Mouse (Mus musculus) kidney, embryonic 15.5 days (tissue): ENCODE results near the gene Hist1h2bj. TPM values are rescaled to one million over a fixed set of nuclear protein-coding genes. Genes with fewer than 3 reads are reported as not detected.

Experiments used
- ATAC-seq: fragments of 200-750 bp; cut with Nextera tagmentation; replicated peaks from 2 replicates; pipeline ENCODE4 v1.8.0; 2017; ENCODE audit warnings: moderate TSS enrichment; ENCODE audit not compliant: low FRiP score
- H3K27ac ChIP-seq: fragments of 300-500 bp; sonication (generic); 2 replicates; pipeline ENCODE4 v1.5.1; 2015; ENCODE audit warnings: mild to moderate bottlenecking, inconsistent platforms
- H3K27me3 ChIP-seq: fragments of 300-500 bp; sonication (generic); 2 replicates; pipeline ENCODE4 v1.6.1; 2015; ENCODE audit warnings: inconsistent platforms
- H3K36me3 ChIP-seq: fragments of 300-500 bp; sonication (generic); 2 replicates; pipeline ENCODE4 v1.6.1; 2015; ENCODE audit warnings: inconsistent platforms
- H3K4me1 ChIP-seq: fragments of 300-500 bp; sonication (generic); 2 replicates; pipeline ENCODE4 v1.6.1; 2015; ENCODE audit warnings: inconsistent platforms
- H3K4me2 ChIP-seq: fragments of 300-500 bp; sonication (generic); 2 replicates; pipeline ENCODE4 v1.6.1; 2015; ENCODE audit warnings: moderate library complexity, mild to moderate bottlenecking, inconsistent platforms
- H3K4me3 ChIP-seq: fragments of 300-500 bp; sonication (generic); replicated peaks from 2 replicates; pipeline ENCODE4 v1.5.1; 2015; ENCODE audit warnings: mild to moderate bottlenecking, inconsistent platforms
- H3K9ac ChIP-seq: fragments of 300-500 bp; sonication (generic); 2 replicates; pipeline ENCODE4 v1.6.1; 2015; ENCODE audit warnings: mild to moderate bottlenecking, inconsistent platforms
- H3K9me3 ChIP-seq: fragments of 300-500 bp; sonication (generic); replicated peaks from 2 replicates; pipeline ENCODE4 v1.6.1; 2016; ENCODE audit warnings: inconsistent platforms
- WGBS: fragments of 180-500 bp; shearing (Covaris S2); methylation state at CpG from one replicate; pipeline ENCODE4 v1.1.7; 2015; ENCODE audit warnings: mixed read lengths; 5-methylcytosine and 5-hydroxymethylcytosine counted together
- polyA plus RNA-seq: library from polyadenylated mRNA; unstranded; fragments of >200 nt; fragmentation: Nextera tagmentation; extraction: Ambion mirVana; gene quantifications from 2 replicates; pipeline ENCODE4 v1.2.1, GENCODE M21; 2015

Gene Hist1h2bj
- polyA plus RNA-seq, 1 experiment from 2014 or later = 19.2 TPM

- no peaks in the 10 kb centered on the region for H3K9me3 ChIP-seq
- H3K9ac ChIP-seq = peak overlapping the region; percentile 29
- peaks cover 37% of the 10 kb centered on the region for H3K27me3 ChIP-seq
- WGBS = under 1% methylated on average over 44 of the region's 44 CpGs
- no peak overlapping the region for H3K27ac ChIP-seq
- ATAC-seq = peak; percentile 54; the same call in 1 of the 2 replicates
- H3K4me1 ChIP-seq = peaks cover 5% of the 10 kb centered on the region; the same call in 1 of the 2 replicates
- H3K4me3 ChIP-seq = peak overlapping the region; percentile 55
- H3K36me3 ChIP-seq = no peaks in the 10 kb centered on the region
- H3K4me2 ChIP-seq = peak overlapping the region; percentile 79
These were observed 22.8 kb upstream of the Hist1h2bj start for GRCm38 (mm10) chr13:22019934-22020835.

- Histone ChIP-seq H3K4me1 (peaks cover 9% of the 10 kb centered on the region; the same call in 1 of the 2 replicates), H3K4me2 (peak overlapping the region; percentile 79), H3K36me3 (no peaks in the 10 kb centered on the region), H3K9ac (peak overlapping the region; percentile 30), H3K9me3 (no peaks in the 10 kb centered on the region), H3K4me3 (peak overlapping the region; percentile 55), H3K27ac (no peak overlapping the region), H3K27me3 (peaks cover 31% of the 10 kb centered on the region)
- WGBS = under 1% methylated on average over 8 of the region's 8 CpGs
- ATAC-seq = peak; percentile 82
These were observed 22.1 kb upstream of the Hist1h2bj start for GRCm38 (mm10) chr13:22020901-22021339.

- no peaks in the 10 kb centered on the region for H3K36me3 ChIP-seq
- WGBS = under 1% methylated on average over 11 of the region's 11 CpGs
- peak overlapping the region; percentile 79 for H3K4me2 ChIP-seq
- no peak overlapping the region; the same call in 1 of the 2 replicates for H3K27ac ChIP-seq
- peaks cover 25% of the 10 kb centered on the region for H3K27me3 ChIP-seq
- peak overlapping the region; percentile 30 for H3K9ac ChIP-seq
- no peaks in the 10 kb centered on the region for H3K9me3 ChIP-seq
- peak; percentile 41; the same call in 1 of the 2 replicates for ATAC-seq
- H3K4me1 ChIP-seq = peaks cover 12% of the 10 kb centered on the region; the same call in 1 of the 2 replicates
- peak overlapping the region; percentile 55 for H3K4me3 ChIP-seq
These were observed 21.4 kb upstream of the Hist1h2bj start for GRCm38 (mm10) chr13:22021581-22021980.

- H3K9me3 ChIP-seq = no peaks in the 10 kb centered on the region
- H3K27ac ChIP-seq = no peak overlapping the region; the same call in 1 of the 2 replicates
- peaks cover 12% of the 10 kb centered on the region; the same call in 1 of the 2 replicates for H3K4me1 ChIP-seq
- no peaks in the 10 kb centered on the region for H3K36me3 ChIP-seq
- H3K4me3 ChIP-seq = peak overlapping the region; percentile 55
- ATAC-seq = peak; percentile 55
- H3K27me3 ChIP-seq = peaks cover 25% of the 10 kb centered on the region
- peak overlapping the region; percentile 30 for H3K9ac ChIP-seq
- peak overlapping the region; percentile 79 for H3K4me2 ChIP-seq
- under 1% methylated on average over 9 of the region's 9 CpGs for WGBS
These were observed 20.8 kb upstream of the Hist1h2bj start for GRCm38 (mm10) chr13:22022241-22022640.

- 1% methylated on average over 35 of the region's 35 CpGs for WGBS
- Histone ChIP-seq H3K4me1 (peaks cover 23% of the 10 kb centered on the region), H3K4me2 (peak overlapping the region; percentile 71), H3K27me3 (no peaks in the 10 kb centered on the region), H3K36me3 (no peaks in the 10 kb centered on the region), H3K27ac (peak overlapping the region; percentile 67; the same call in 1 of the 2 replicates), H3K4me3 (peak overlapping the region; percentile 59), H3K9ac (peak overlapping the region; percentile 49), H3K9me3 (no peaks in the 10 kb centered on the region)
- ATAC-seq = no peak
These were observed 16.7 kb upstream of the Hist1h2bj start for GRCm38 (mm10) chr13:22026058-22027031.

- 1% methylated on average over 40 of the region's 40 CpGs for WGBS
- H3K4me1 ChIP-seq = peaks cover 28% of the 10 kb centered on the region
- H3K27me3 ChIP-seq = no peaks in the 10 kb centered on the region
- H3K4me2 ChIP-seq = peak overlapping the region; percentile 65
- H3K27ac ChIP-seq = peak overlapping the region; percentile 86
- ATAC-seq = peak; percentile 78
- no peaks in the 10 kb centered on the region for H3K9me3 ChIP-seq
- peak overlapping the region; percentile 53 for H3K4me3 ChIP-seq
- no peaks in the 10 kb centered on the region for H3K36me3 ChIP-seq
- peak overlapping the region; percentile 43; the same call in 1 of the 2 replicates for H3K9ac ChIP-seq
These were observed 14.1 kb upstream of the Hist1h2bj start for GRCm38 (mm10) chr13:22028673-22029460.

GRCm38 (mm10) chr13:22029928-22030327 is 13.1 kb upstream of the Hist1h2bj start:
- Histone ChIP-seq H3K9me3 (no peaks in the 10 kb centered on the region), H3K36me3 (no peaks in the 10 kb centered on the region), H3K9ac (no peak overlapping the region), H3K4me1 (peaks cover 37% of the 10 kb centered on the region), H3K4me3 (no peak overlapping the region), H3K4me2 (peak overlapping the region; percentile 65; the same call in 1 of the 2 replicates), H3K27me3 (no peaks in the 10 kb centered on the region), H3K27ac (no peak overlapping the region)
- no peak for ATAC-seq
- WGBS = 40% methylated on average over 8 of the region's 8 CpGs

- Histone ChIP-seq H3K4me2 (no peak overlapping the region), H3K27me3 (no peaks in the 10 kb centered on the region), H3K4me3 (no peak overlapping the region), H3K27ac (no peak overlapping the region), H3K9me3 (no peaks in the 10 kb centered on the region), H3K36me3 (no peaks in the 10 kb centered on the region), H3K9ac (no peak overlapping the region), H3K4me1 (peaks cover 37% of the 10 kb centered on the region)
- no peak for ATAC-seq
- 13% methylated on average over 4 of the region's 4 CpGs for WGBS
These were observed 12.5 kb upstream of the Hist1h2bj start for GRCm38 (mm10) chr13:22030493-22030892.

GRCm38 (mm10) chr13:22033741-22034442 is 9.1 kb upstream of the Hist1h2bj start:
- peaks cover 38% of the 10 kb centered on the region for H3K4me1 ChIP-seq
- ATAC-seq = no peak
- no peaks in the 10 kb centered on the region for H3K27me3 ChIP-seq
- WGBS = 40% methylated on average over 5 of the region's 5 CpGs
- H3K4me3 ChIP-seq = peak overlapping the region; percentile 45
- H3K4me2 ChIP-seq = peak overlapping the region; percentile 59
- peak overlapping the region; percentile 92 for H3K27ac ChIP-seq
- no peaks in the 10 kb centered on the region for H3K36me3 ChIP-seq
- peak overlapping the region; percentile 55 for H3K9ac ChIP-seq
- no peaks in the 10 kb centered on the region for H3K9me3 ChIP-seq

GRCm38 (mm10) chr13:22034443-22035266 is 8.4 kb upstream of the Hist1h2bj start:
- no peak for ATAC-seq
- Histone ChIP-seq H3K36me3 (no peaks in the 10 kb centered on the region), H3K4me1 (peaks cover 34% of the 10 kb centered on the region), H3K4me2 (peak overlapping the region; percentile 59), H3K27ac (peak overlapping the region; percentile 92), H3K9me3 (no peaks in the 10 kb centered on the region), H3K4me3 (peak overlapping the region; percentile 45), H3K27me3 (no peaks in the 10 kb centered on the region), H3K9ac (peak overlapping the region; percentile 55)
- under 1% methylated on average over 14 of the region's 14 CpGs for WGBS
